Mouse (Mus musculus) spleen, adult 2 months (tissue): Measurements from ENCODE around the gene Clybl.

ENCODE experiments used
- CTCF ChIP-seq: fragments of 200-500 bp; IDR thresholded peaks from 2 replicates; pipeline ENCODE4 v1.5.1; 2011; ENCODE audit warnings: mild to moderate bottlenecking, inconsistent platforms; ENCODE audit not compliant: insufficient read depth, insufficient read length, insufficient replicate concordance; ENCODE audit errors: extremely low read depth
- POLR2A ChIP-seq: fragments of 200-500 bp; IDR thresholded peaks from 2 replicates; pipeline ENCODE4 v1.6.1; 2011; ENCODE audit warnings: low read depth, low read length, inconsistent platforms

GRCm38 (mm10) chr14:122374285-122374997 is 192.9 kb downstream of the Clybl start:
- TF ChIP-seq CTCF (no peak), POLR2A (no peak)
